Mouse (Mus musculus): ENCODE measurements around the gene Dda1.

DNA sequence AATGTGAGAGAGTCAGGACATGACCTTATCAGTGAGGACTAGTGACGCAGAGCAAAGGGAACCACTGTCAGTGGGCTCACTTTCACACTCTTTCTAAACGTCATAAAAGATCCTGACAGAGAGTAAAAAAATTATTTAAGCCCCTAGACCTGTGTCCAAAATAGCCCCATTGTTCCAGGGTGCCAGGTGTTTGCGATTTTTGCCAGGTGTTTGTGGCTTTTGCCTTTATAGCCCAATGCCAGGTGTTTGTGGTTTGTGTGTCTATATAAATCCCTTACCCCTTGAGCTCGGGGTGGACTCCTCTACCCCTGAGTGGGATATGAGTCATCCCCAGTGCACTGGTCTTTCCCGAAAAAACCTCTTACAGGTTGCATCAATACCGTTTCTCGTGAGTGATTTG is 23.9 kb upstream of the Dda1 start:
- no peak for TF ChIP-seq POLR2A (IDR thresholded peaks at IDR 0.05; ENCODE audit: borderline replicate concordance, control insufficient read depth, low read depth, low read length)
- TF ChIP-seq CTCF (IDR thresholded peaks at IDR 0.05; ENCODE audit: control insufficient read depth, insufficient read depth, low read length) = no peak
